Mouse (Mus musculus): ENCODE measurements at regions not wholly inside any gene's neighbourhood (a gene's known extent, or its start where the extent isn't known, plus 50 kb on each side); places are given as distances from the start of the nearest gene placed in this dataset.
"Not testable (repeated sequence)": the region's sequence is repeated elsewhere in the genome, so short reads cannot be mapped to it uniquely, and the experiment has no call there.

- no peaks in the 10 kb centered on the region for H3K36me3 ChIP-seq
- no peak overlapping the region for H3K4me3 ChIP-seq
- no peaks in the 10 kb centered on the region for H3K9me3 ChIP-seq
- no peaks in the 10 kb centered on the region for H3K27me3 ChIP-seq
- H3K4me1 ChIP-seq, result no peaks in the 10 kb centered on the region
- no peak overlapping the region for H3K9ac ChIP-seq
- H3K4me2 ChIP-seq, result no peak overlapping the region
- no peak overlapping the region for H3K27ac ChIP-seq
- no peak for ATAC-seq (ENCODE audit: insufficient number of reproducible peaks, low FRiP score, low TSS enrichment, low read depth)
- WGBS, result 56% methylated on average over 2 of the region's 2 CpGs
These were observed 67.2 kb downstream of the Qdpr start for GRCm38 (mm10) chr5:45382804-45383203.

- Histone ChIP-seq H3K36me3 (no peaks in the 10 kb centered on the region), H3K4me2 (no peak overlapping the region), H3K27ac (no peak overlapping the region), H3K27me3 (no peaks in the 10 kb centered on the region), H3K9me3 (no peaks in the 10 kb centered on the region), H3K4me1 (no peaks in the 10 kb centered on the region), H3K4me3 (no peak overlapping the region), H3K9ac (no peak overlapping the region)
- ATAC-seq (ENCODE audit: insufficient number of reproducible peaks, low FRiP score, low TSS enrichment, low read depth), result no peak
- WGBS, result 17% methylated on average over 2 of the region's 2 CpGs
These were observed 71.5 kb downstream of the Qdpr start for GRCm38 (mm10) chr5:45378486-45378885.

- Histone ChIP-seq H3K4me1 (no peaks in the 10 kb centered on the region), H3K36me3 (no peaks in the 10 kb centered on the region), H3K27ac (no peak overlapping the region), H3K27me3 (no peaks in the 10 kb centered on the region), H3K9me3 (no peaks in the 10 kb centered on the region), H3K4me3 (no peak overlapping the region), H3K4me2 (no peak overlapping the region), H3K9ac (no peak overlapping the region)
- WGBS, result 70% methylated on average over 2 of the region's 2 CpGs
- no peak for ATAC-seq (ENCODE audit: insufficient number of reproducible peaks, low FRiP score, low TSS enrichment, low read depth)
These were observed 77.0 kb downstream of the Qdpr start for GRCm38 (mm10) chr5:45373069-45373468.

- H3K4me1 ChIP-seq, result no peaks in the 10 kb centered on the region
- WGBS, result 53% methylated on average over 6 of the region's 6 CpGs
- no peak overlapping the region for H3K27ac ChIP-seq
- no peak overlapping the region for H3K4me3 ChIP-seq
- no peak overlapping the region for H3K9ac ChIP-seq
- no peaks in the 10 kb centered on the region for H3K9me3 ChIP-seq
- no peak overlapping the region for H3K4me2 ChIP-seq
- no peaks in the 10 kb centered on the region for H3K36me3 ChIP-seq
- H3K27me3 ChIP-seq, result no peaks in the 10 kb centered on the region
- no peak for ATAC-seq (ENCODE audit: insufficient number of reproducible peaks, low FRiP score, low TSS enrichment, low read depth)
These were observed 81.6 kb downstream of the Qdpr start for GRCm38 (mm10) chr5:45368451-45368850.

- ATAC-seq (ENCODE audit: insufficient number of reproducible peaks, low FRiP score, low TSS enrichment, low read depth), result no peak
These were observed 89.8 kb downstream of the Qdpr start for GRCm38 (mm10) chr5:45360189-45360588.

GRCm38 (mm10) chr5:45340411-45340810 lies 109.6 kb downstream of the Qdpr start:
- no peak overlapping the region for H3K4me2 ChIP-seq
- H3K36me3 ChIP-seq, result no peaks in the 10 kb centered on the region
- H3K9me3 ChIP-seq, result no peaks in the 10 kb centered on the region
- WGBS, result 74% methylated on average over 3 of the region's 3 CpGs
- H3K4me1 ChIP-seq, result no peaks in the 10 kb centered on the region
- H3K27me3 ChIP-seq, result no peaks in the 10 kb centered on the region
- no peak for ATAC-seq (ENCODE audit: insufficient number of reproducible peaks, low FRiP score, low TSS enrichment, low read depth)
- no peak overlapping the region for H3K4me3 ChIP-seq
- H3K27ac ChIP-seq, result no peak overlapping the region
- no peak overlapping the region for H3K9ac ChIP-seq

More at GRCm38 (mm10) chr5:45360189-45360588, 89.8 kb downstream of the Qdpr start:
- Histone ChIP-seq H3K9me3 (no peaks in the 10 kb centered on the region), H3K4me2 (no peak overlapping the region), H3K27me3 (no peaks in the 10 kb centered on the region), H3K4me1 (no peaks in the 10 kb centered on the region), H3K36me3 (no peaks in the 10 kb centered on the region), H3K27ac (no peak overlapping the region), H3K9ac (no peak overlapping the region), H3K4me3 (no peak overlapping the region)

GRCm38 (mm10) chr5:45336801-45337200 lies 113.2 kb downstream of the Qdpr start:
- ATAC-seq (ENCODE audit: insufficient number of reproducible peaks, low FRiP score, low TSS enrichment, low read depth), result no peak
- Histone ChIP-seq H3K27ac (no peak overlapping the region), H3K27me3 (no peaks in the 10 kb centered on the region), H3K9ac (no peak overlapping the region), H3K36me3 (no peaks in the 10 kb centered on the region), H3K9me3 (no peaks in the 10 kb centered on the region), H3K4me3 (no peak overlapping the region), H3K4me1 (no peaks in the 10 kb centered on the region), H3K4me2 (no peak overlapping the region)
- 71% methylated on average over 2 of the region's 2 CpGs for WGBS

GRCm38 (mm10) chr5:45324468-45324867 lies 125.6 kb downstream of the Qdpr start:
- H3K9ac ChIP-seq; ATAC-seq (ENCODE audit: insufficient number of reproducible peaks, low FRiP score, low TSS enrichment, low read depth); H3K9me3 ChIP-seq; H3K4me2 ChIP-seq; H3K4me3 ChIP-seq; H3K36me3 ChIP-seq; H3K27me3 ChIP-seq; H3K4me1 ChIP-seq; H3K27ac ChIP-seq: not testable (repeated sequence)
- 55% methylated on average over 2 of the region's 2 CpGs for WGBS

- Histone ChIP-seq H3K9ac (no peak overlapping the region), H3K4me1 (no peaks in the 10 kb centered on the region), H3K4me3 (no peak overlapping the region), H3K36me3 (no peaks in the 10 kb centered on the region), H3K4me2 (no peak overlapping the region), H3K27ac (no peak overlapping the region), H3K27me3 (no peaks in the 10 kb centered on the region), H3K9me3 (no peaks in the 10 kb centered on the region)
- ATAC-seq (ENCODE audit: insufficient number of reproducible peaks, low FRiP score, low TSS enrichment, low read depth), result no peak
- WGBS, result 87% methylated on average over 4 of the region's 4 CpGs
These were observed 126.5 kb downstream of the Qdpr start for GRCm38 (mm10) chr5:45323500-45323899.

- H3K36me3 ChIP-seq, result no peaks in the 10 kb centered on the region
- H3K4me3 ChIP-seq, result no peak overlapping the region
- H3K4me1 ChIP-seq, result no peaks in the 10 kb centered on the region
- no peak for ATAC-seq (ENCODE audit: insufficient number of reproducible peaks, low FRiP score, low TSS enrichment, low read depth)
- no peaks in the 10 kb centered on the region for H3K9me3 ChIP-seq
- no peaks in the 10 kb centered on the region for H3K27me3 ChIP-seq
- no peak overlapping the region for H3K4me2 ChIP-seq
- H3K27ac ChIP-seq, result no peak overlapping the region
- H3K9ac ChIP-seq, result no peak overlapping the region
- 74% methylated on average over 2 of the region's 2 CpGs for WGBS
These were observed 132.0 kb downstream of the Qdpr start for GRCm38 (mm10) chr5:45318026-45318425.

- 65% methylated on average over 1 of the region's 1 CpGs for WGBS
- H3K9ac ChIP-seq, result no peak overlapping the region
- no peak overlapping the region for H3K4me3 ChIP-seq
- H3K36me3 ChIP-seq, result no peaks in the 10 kb centered on the region
- H3K4me2 ChIP-seq, result no peak overlapping the region
- H3K9me3 ChIP-seq, result no peaks in the 10 kb centered on the region
- H3K4me1 ChIP-seq, result no peaks in the 10 kb centered on the region
- H3K27ac ChIP-seq, result no peak overlapping the region
- no peaks in the 10 kb centered on the region for H3K27me3 ChIP-seq
- no peak for ATAC-seq (ENCODE audit: insufficient number of reproducible peaks, low FRiP score, low TSS enrichment, low read depth)
These were observed 148.9 kb downstream of the Qdpr start for GRCm38 (mm10) chr5:45301120-45301519.

- no peaks in the 10 kb centered on the region for H3K4me1 ChIP-seq
- H3K36me3 ChIP-seq, result no peaks in the 10 kb centered on the region
- H3K27ac ChIP-seq, result no peak overlapping the region
- H3K4me3 ChIP-seq, result no peak overlapping the region
- H3K4me2 ChIP-seq, result no peak overlapping the region
- whole genome bisulfite sequencing, result 56% methylated on average over 2 of the region's 2 CpGs
- no peaks in the 10 kb centered on the region for H3K9me3 ChIP-seq
- H3K9ac ChIP-seq, result no peak overlapping the region
- no peaks in the 10 kb centered on the region for H3K27me3 ChIP-seq
- no peak for ATAC-seq (ENCODE audit: insufficient number of reproducible peaks, low FRiP score, low TSS enrichment, low read depth)
These were observed 151.2 kb downstream of the Qdpr start for GRCm38 (mm10) chr5:45298872-45299271.

GRCm38 (mm10) chr5:45295134-45295533 lies 154.9 kb downstream of the Qdpr start:
- no peak for ATAC-seq (ENCODE audit: insufficient number of reproducible peaks, low FRiP score, low TSS enrichment, low read depth)
- no peaks in the 10 kb centered on the region for H3K9me3 ChIP-seq
- no peak overlapping the region for H3K4me3 ChIP-seq

More at GRCm38 (mm10) chr5:45295134-45295533, 154.9 kb downstream of the Qdpr start:
- no peaks in the 10 kb centered on the region for H3K36me3 ChIP-seq
- H3K9ac ChIP-seq, result no peak overlapping the region
- WGBS, result 56% methylated on average over 4 of the region's 4 CpGs
- H3K27me3 ChIP-seq, result no peaks in the 10 kb centered on the region
- H3K27ac ChIP-seq, result no peak overlapping the region
- no peaks in the 10 kb centered on the region for H3K4me1 ChIP-seq
- H3K4me2 ChIP-seq, result no peak overlapping the region
